Mouse (Mus musculus) left cerebral cortex, adult 8-10 months (tissue): ENCODE results near the gene Cldn5. TPM values are rescaled to one million over a fixed set of nuclear protein-coding genes. Genes with fewer than 3 reads are reported as not detected.

Source experiments
- DNase-seq, 2 experiments: peaks; one replicate each; pipeline ENCODE4 v3.0.0; 2022; ENCODE audit warnings: low spot score in 2 of 2
- total RNA-seq, 4 experiments: library from RNA; stranded (reverse); gene quantifications; 2 replicates each; pipeline ENCODE4 v1.2.4; 2022

Gene Cldn5
- total RNA-seq, 4 experiments from 2014 or later: 33.1 to 37.2 (median 35.2) TPM

- DNase-seq: no peak
Observed at GRCm38 (mm10) chr16:18785025-18785424, 8.4 kb downstream of the Cldn5 start.

GRCm38 (mm10) chr16:18785485-18785884, 8.8 kb downstream of the Cldn5 start:
- no peak for DNase-seq

- no peak for DNase-seq
Observed at GRCm38 (mm10) chr16:18786652-18787051, 10.0 kb downstream of the Cldn5 start.

GRCm38 (mm10) chr16:18788627-18789406, 12.2 kb downstream of the Cldn5 start:
- DNase-seq: no peak

- peak in 1 of 2 experiments; percentile 28 for DNase-seq
Observed at GRCm38 (mm10) chr16:18795223-18795899, 18.7 kb downstream of the Cldn5 start.

- DNase-seq: no peak
Observed at GRCm38 (mm10) chr16:18796645-18797044, 20.0 kb downstream of the Cldn5 start.

GRCm38 (mm10) chr16:18798151-18798550, 21.5 kb downstream of the Cldn5 start:
- DNase-seq: no peak

- peak; percentile 27 to 58 for DNase-seq
Observed at GRCm38 (mm10) chr16:18798841-18799240, 22.2 kb downstream of the Cldn5 start.

GRCm38 (mm10) chr16:18805746-18806145, 29.1 kb downstream of the Cldn5 start:
- DNase-seq: no peak

- no peak for DNase-seq
Observed at GRCm38 (mm10) chr16:18809001-18809400, 32.4 kb downstream of the Cldn5 start.

- no peak for DNase-seq
Observed at GRCm38 (mm10) chr16:18811032-18811431, 34.4 kb downstream of the Cldn5 start.

GRCm38 (mm10) chr16:18811468-18812384, 35.1 kb downstream of the Cldn5 start, which contains the start of the genes Ufd1 and Cdc45:
TSS of gene Ufd1 (plus strand) at chr16:18811779.
TSS of gene Cdc45 (minus strand) at chr16:18811987.
- peak; percentile 72 to 92 for DNase-seq

GRCm38 (mm10) chr16:18812385-18812910, 35.8 kb downstream of the Cldn5 start:
- DNase-seq: no peak

- no peak for DNase-seq
Observed at GRCm38 (mm10) chr16:18822356-18822755, 45.7 kb downstream of the Cldn5 start.

GRCm38 (mm10) chr16:18822925-18823324, 46.3 kb downstream of the Cldn5 start:
- peak in 1 of 2 experiments; percentile 48 for DNase-seq

Other genes starting within 250 kb of the Cldn5 start
- 1 to 10 TPM; 1.0 to 2.1 (median 1.6) TPM for gene Tbx1, start 186.2 kb upstream of the Cldn5 start, total RNA-seq
- gene Gp1bb, start 154.4 kb upstream of the Cldn5 start, total RNA-seq: 1 to 10 TPM in 1 of 4 experiments, under 1 TPM in 2, not detected in 1; 0.36 to 1.1 (median 0.93) TPM
- 100 to 1,000 TPM; 207 to 234 (median 219) TPM for gene Gm49601, start 150.4 kb upstream of the Cldn5 start, total RNA-seq
- 100 to 1,000 TPM; 759 to 812 (median 777) TPM for gene Sept5, start 146.9 kb upstream of the Cldn5 start, total RNA-seq
- 100 to 1,000 TPM; 104 to 118 (median 107) TPM for gene Ufd1, start 34.9 kb downstream of the Cldn5 start, total RNA-seq
- gene Cdc45, start 35.1 kb downstream of the Cldn5 start, total RNA-seq: 1 to 10 TPM; 2.0 to 2.9 (median 2.2) TPM
- gene 2510002D24Rik, start 59.7 kb downstream of the Cldn5 start, total RNA-seq: 10 to 100 TPM; 23.2 to 29.8 (median 28.6) TPM
- gene Gm28539, start 59.7 kb downstream of the Cldn5 start, total RNA-seq: 10 to 100 TPM in 2 of 4 experiments, 1 to 10 TPM in 1, under 1 TPM in 1; 0.88 to 13.3 (median 9.0) TPM
- 10 to 100 TPM; 37.1 to 41.3 (median 40.0) TPM for gene Mrpl40, start 100.0 kb downstream of the Cldn5 start, total RNA-seq
- gene Hira, start 100.2 kb downstream of the Cldn5 start, total RNA-seq: 100 to 1,000 TPM in 1 of 4 experiments, 10 to 100 TPM in 3; 86.1 to 105 (median 86.3) TPM